Comparison of ENCODE assay signal across 18 mouse cellular contexts in genomic region chr5:9352646-9353045, GRCm38 (mm10).
"Had no signal": no experiment of that assay in that cellular context is flagged by ENCODE, and none has a peak within 500 bp of the region (broad histone marks: within the 10 kb centered on the region; RNA-seq: fewer than 3 reads in every experiment).

No protein-coding gene starts in this region.

- H3K4me2 ChIP-seq: limb, embryonic 12.5 days; limb, embryonic 15.5 days; liver, embryonic 11.5 days; lung, embryonic 15.5 days; midbrain, embryonic 12.5 days had no signal

- DNase-seq: kidney, adult 18-20 months; kidney, adult 9 months; kidney, postnatal 14 days; kidney, postnatal 4 days; left cerebral cortex, postnatal 4 days; lung, adult 18-20 months; lung, postnatal 10 days; lung, postnatal 36 days; thymus, adult 2 months; thymus, postnatal 14 days; thymus, postnatal 4 days had no signal

- H3K27me3 ChIP-seq: limb, embryonic 12.5 days; limb, embryonic 15.5 days; lung, embryonic 15.5 days; megakaryocyte, embryonic 14.5 days; midbrain, embryonic 12.5 days had no signal

- H3K4me3 ChIP-seq: limb, embryonic 12.5 days; limb, embryonic 15.5 days; lung, embryonic 15.5 days; megakaryocyte, embryonic 14.5 days; midbrain, embryonic 12.5 days had no signal

- H3K9me3 ChIP-seq: limb, embryonic 12.5 days; limb, embryonic 15.5 days; lung, embryonic 15.5 days; midbrain, embryonic 12.5 days had no signal

- H3K36me3 ChIP-seq: limb, embryonic 12.5 days; limb, embryonic 15.5 days; lung, embryonic 15.5 days; midbrain, embryonic 12.5 days had no signal

- H3K27ac ChIP-seq: limb, embryonic 12.5 days; limb, embryonic 15.5 days; liver, embryonic 14.5 days; lung, embryonic 15.5 days; midbrain, embryonic 12.5 days had no signal

- H3K4me1 ChIP-seq: limb, embryonic 12.5 days; limb, embryonic 15.5 days; lung, embryonic 15.5 days; midbrain, embryonic 12.5 days had no signal

- H3K9ac ChIP-seq: limb, embryonic 12.5 days; limb, embryonic 15.5 days; liver, embryonic 14.5 days; lung, embryonic 15.5 days; midbrain, embryonic 12.5 days had no signal
